Mouse (Mus musculus): ENCODE measurements around the gene Bbx. TPM values are rescaled to one million over a fixed set of nuclear protein-coding genes. Genes with fewer than 3 reads are reported as not detected.

Bbx gene
- total and polyA plus RNA-seq, 3 experiments: 3.7 to 112 (median 43.7) TPM

GRCm38 (mm10) chr16:50431011-50431981 is 894 bp downstream of the Bbx start:
- ATAC-seq (ENCODE audit: extremely low read depth, insufficient number of reproducible peaks, low FRiP score, poor library complexity, severe bottlenecking) (no peak), DNase-seq (ENCODE audit: low spot score) (peak; percentile 37)
- Histone ChIP-seq H3K36me3 (replicated peaks) (peaks cover 14% of the 10 kb centered on the region), H3K9me3 (replicated peaks) (no peaks in the 10 kb centered on the region), H3K4me1 (ENCODE audit: insufficient read depth, low read depth, low read length) (peaks cover 22% of the 10 kb centered on the region), H3K4me3 (ENCODE audit: low read depth, low read length) (peak overlapping the region; percentile 86), H3K27me3 (ENCODE audit: insufficient read depth, low read length) (0 out of 2 replicates have a peak, but pooled peaks cover 2% of the 10 kb centered on the region)
- TF ChIP-seq GATA2 (IDR thresholded peaks at IDR 0.05; ENCODE audit: borderline replicate concordance, low read depth, low read length) (no peak), POLR2AphosphoS5 (IDR thresholded peaks at IDR 0.05; ENCODE audit: insufficient replicate concordance, low read depth, low read length) (no peak)

GRCm38 (mm10) chr16:50430515-50430877 is 1.7 kb downstream of the Bbx start:
- Histone ChIP-seq H3K27me3 (ENCODE audit: insufficient read depth, low read length) (no peaks in the 10 kb centered on the region), H3K4me3 (ENCODE audit: low read depth, low read length) (peak overlapping the region; percentile 86), H3K9me3 (replicated peaks) (no peaks in the 10 kb centered on the region), H3K36me3 (replicated peaks) (peaks cover 19% of the 10 kb centered on the region), H3K4me1 (ENCODE audit: insufficient read depth, low read depth, low read length) (peaks cover 22% of the 10 kb centered on the region)
- ATAC-seq (ENCODE audit: extremely low read depth, insufficient number of reproducible peaks, low FRiP score, poor library complexity, severe bottlenecking) (no peak), DNase-seq (ENCODE audit: low spot score) (peak; percentile 8)
- TF ChIP-seq CTCF (IDR thresholded peaks at IDR 0.05; ENCODE audit: low read depth, low read length) (no peak), POLR2AphosphoS5 (IDR thresholded peaks at IDR 0.05; ENCODE audit: insufficient replicate concordance, low read depth, low read length) (no peak), GATA2 (IDR thresholded peaks at IDR 0.05; ENCODE audit: borderline replicate concordance, low read depth, low read length) (no peak), GATA1 (IDR thresholded peaks at IDR 0.05; ENCODE audit: borderline replicate concordance, low read length) (no peak), TAL1 (conservative IDR thresholded peaks at IDR 0.05; ENCODE audit: low read depth, low read length) (no peak)

GRCm38 (mm10) chr16:50429692-50430514 is 2.3 kb downstream of the Bbx start:
- no peak for ATAC-seq (ENCODE audit: extremely low read depth, insufficient number of reproducible peaks, low FRiP score, poor library complexity, severe bottlenecking)
- peaks cover 22% of the 10 kb centered on the region for H3K4me1 ChIP-seq (ENCODE audit: insufficient read depth, low read depth, low read length)
- no peaks in the 10 kb centered on the region for H3K9me3 ChIP-seq (replicated peaks)
- TF ChIP-seq TAL1 (conservative IDR thresholded peaks at IDR 0.05; ENCODE audit: low read depth, low read length): no peak
- no peak for TF ChIP-seq GATA1 (IDR thresholded peaks at IDR 0.05; ENCODE audit: borderline replicate concordance, low read length)
- TF ChIP-seq POLR2AphosphoS5 (IDR thresholded peaks at IDR 0.05; ENCODE audit: insufficient replicate concordance, low read depth, low read length): no peak
- H3K4me3 ChIP-seq (ENCODE audit: low read depth, low read length): peak overlapping the region; percentile 86
- H3K27me3 ChIP-seq (ENCODE audit: insufficient read depth, low read length): no peaks in the 10 kb centered on the region
- peak; percentile 30 for DNase-seq (ENCODE audit: low spot score)
- H3K36me3 ChIP-seq (replicated peaks): peaks cover 24% of the 10 kb centered on the region

GRCm38 (mm10) chr16:50428871-50429691 is 3.1 kb downstream of the Bbx start:
- TF ChIP-seq POLR2AphosphoS5 (IDR thresholded peaks at IDR 0.05; ENCODE audit: insufficient replicate concordance, low read depth, low read length) (no peak), TAL1 (conservative IDR thresholded peaks at IDR 0.05; ENCODE audit: low read depth, low read length) (no peak), GATA1 (IDR thresholded peaks at IDR 0.05; ENCODE audit: borderline replicate concordance, low read length) (no peak), CTCF (IDR thresholded peaks at IDR 0.05; ENCODE audit: low read depth, low read length) (no peak), GATA2 (IDR thresholded peaks at IDR 0.05; ENCODE audit: borderline replicate concordance, low read depth, low read length) (no peak)

GRCm38 (mm10) chr16:50420130-50420529 is 12.1 kb downstream of the Bbx start:
- Histone ChIP-seq H3K36me3 (replicated peaks) (peaks cover 44% of the 10 kb centered on the region), H3K9me3 (replicated peaks) (no peaks in the 10 kb centered on the region), H3K4me1 (ENCODE audit: insufficient read depth, low read depth, low read length) (no peaks in the 10 kb centered on the region), H3K27me3 (ENCODE audit: insufficient read depth, low read length) (no peaks in the 10 kb centered on the region), H3K4me3 (ENCODE audit: low read depth, low read length) (no peak overlapping the region)
- DNase-seq (ENCODE audit: low spot score) (no peak), ATAC-seq (ENCODE audit: extremely low read depth, insufficient number of reproducible peaks, low FRiP score, poor library complexity, severe bottlenecking) (no peak)
- TF ChIP-seq GATA2 (IDR thresholded peaks at IDR 0.05; ENCODE audit: borderline replicate concordance, low read depth, low read length): no peak
- no peak for TF ChIP-seq POLR2AphosphoS5 (IDR thresholded peaks at IDR 0.05; ENCODE audit: insufficient replicate concordance, low read depth, low read length)
- no peak for TF ChIP-seq GATA1 (IDR thresholded peaks at IDR 0.05; ENCODE audit: borderline replicate concordance, low read length)
- no peak for TF ChIP-seq TAL1 (conservative IDR thresholded peaks at IDR 0.05; ENCODE audit: low read depth, low read length)
- TF ChIP-seq CTCF (IDR thresholded peaks at IDR 0.05; ENCODE audit: low read depth, low read length): no peak

More at GRCm38 (mm10) chr16:50428871-50429691, 3.1 kb downstream of the Bbx start:
- no peak for DNase-seq (ENCODE audit: low spot score)
- H3K9me3 ChIP-seq (replicated peaks): no peaks in the 10 kb centered on the region
- peaks cover 22% of the 10 kb centered on the region for H3K4me1 ChIP-seq (ENCODE audit: insufficient read depth, low read depth, low read length)
- no peaks in the 10 kb centered on the region for H3K27me3 ChIP-seq (ENCODE audit: insufficient read depth, low read length)
- H3K36me3 ChIP-seq (replicated peaks): peaks cover 28% of the 10 kb centered on the region
- no peak for ATAC-seq (ENCODE audit: extremely low read depth, insufficient number of reproducible peaks, low FRiP score, poor library complexity, severe bottlenecking)
- H3K4me3 ChIP-seq (ENCODE audit: low read depth, low read length): peak overlapping the region; percentile 86
